Mouse (Mus musculus): ENCODE results near the gene Noc2l.
A peak's percentile ranks its signal among the peaks of the same experiment; 100 is the strongest.

The Noc2l gene

GRCm38 (mm10) chr4:156235808-156236533 lies at the start of gene Noc2l:
TSS of gene Noc2l (plus strand) at chr4:156236010.
- peak; percentile 93 to 94 for DNase-seq

GRCm38 (mm10) chr4:156188162-156188810 lies 47.5 kb upstream of the Noc2l start:
- no peak for DNase-seq

GRCm38 (mm10) chr4:156188811-156189323 lies 46.9 kb upstream of the Noc2l start:
- peak; percentile 46 to 73 for DNase-seq

GRCm38 (mm10) chr4:156192421-156193199 lies 43.2 kb upstream of the Noc2l start:
- peak; percentile 69 to 85 for DNase-seq

- DNase-seq = peak; percentile 46 to 84
These were observed 42.6 kb upstream of the Noc2l start for GRCm38 (mm10) chr4:156193200-156193590.

- DNase-seq = no peak
These were observed 41.9 kb upstream of the Noc2l start for GRCm38 (mm10) chr4:156193906-156194305.

GRCm38 (mm10) chr4:156194346-156194745 lies 41.5 kb upstream of the Noc2l start:
- DNase-seq = no peak

GRCm38 (mm10) chr4:156195927-156196870 lies 39.6 kb upstream of the Noc2l start:
- DNase-seq = peak; percentile 82 to 86

GRCm38 (mm10) chr4:156197131-156197828 lies 38.5 kb upstream of the Noc2l start, which contains the start of gene Agrn:
TSS of gene Agrn (minus strand) at chr4:156197488.
- DNase-seq = peak; percentile 81 to 87

GRCm38 (mm10) chr4:156197829-156198205 lies 38.0 kb upstream of the Noc2l start:
- DNase-seq = peak; percentile 94 to 97

- peak in 1 of 2 experiments; percentile 10 for DNase-seq
These were observed 35.0 kb upstream of the Noc2l start, which contains the start of gene Isg15 for GRCm38 (mm10) chr4:156200623-156201475. TSS of gene Isg15 (minus strand) at chr4:156200818.

GRCm38 (mm10) chr4:156202462-156202893 lies 33.3 kb upstream of the Noc2l start:
- peak in 1 of 2 experiments; percentile 12 for DNase-seq

GRCm38 (mm10) chr4:156203001-156203412 lies 32.8 kb upstream of the Noc2l start, which contains the start of gene AW011738:
TSS of gene AW011738 (plus strand) at chr4:156203304.
- DNase-seq = peak; percentile 73 to 83

GRCm38 (mm10) chr4:156203413-156204131 lies 32.2 kb upstream of the Noc2l start:
- DNase-seq = peak; percentile 48 to 61

GRCm38 (mm10) chr4:156208872-156209271 lies 26.9 kb upstream of the Noc2l start:
- DNase-seq = no peak

GRCm38 (mm10) chr4:156209963-156210635 lies 25.7 kb upstream of the Noc2l start:
- peak in 1 of 2 experiments; percentile 7 for DNase-seq

GRCm38 (mm10) chr4:156213134-156213533 lies 22.7 kb upstream of the Noc2l start:
- DNase-seq = peak in 1 of 2 experiments; percentile 12

GRCm38 (mm10) chr4:156215649-156216048 lies 20.2 kb upstream of the Noc2l start, which contains the start of gene Perm1:
TSS of gene Perm1 (plus strand) at chr4:156215868.
- peak; percentile 37 to 41 for DNase-seq

- peak in 1 of 2 experiments; percentile 8 for DNase-seq
These were observed 19.6 kb upstream of the Noc2l start for GRCm38 (mm10) chr4:156216196-156216595.
